Mouse (Mus musculus) bone marrow, adult 2 months (tissue): Measurements from ENCODE around the gene Engase. TPM values are rescaled to one million over a fixed set of nuclear protein-coding genes. Genes with fewer than 3 reads are reported as not detected.
A peak's percentile ranks its signal among the peaks of the same experiment; 100 is the strongest.

ENCODE experiments used
- H3K27ac ChIP-seq: fragments of 200-500 bp; 2 replicates; pipeline ENCODE4 v1.5.1; 2012; ENCODE audit warnings: low read depth, mild to moderate bottlenecking, control low read depth, inconsistent platforms, low read length; ENCODE audit not compliant: control insufficient read depth, poor library complexity, insufficient read depth
- H3K4me1 ChIP-seq: fragments of 200-500 bp; 2 replicates; pipeline ENCODE4 v1.6.1; 2011; ENCODE audit warnings: low read length; ENCODE audit not compliant: control insufficient read depth, insufficient read depth
- H3K4me3 ChIP-seq: fragments of 200-500 bp; replicated peaks from 2 replicates; pipeline ENCODE3; 2011; ENCODE audit warnings: mild to moderate bottlenecking, low read depth, low read length, control low read depth; ENCODE audit not compliant: control insufficient read depth
- CTCF ChIP-seq: fragments of 200-500 bp; IDR thresholded peaks from 2 replicates; pipeline ENCODE4 v1.5.1; 2011; ENCODE audit warnings: low read length, control low read depth; ENCODE audit not compliant: control insufficient read depth, insufficient read depth
- POLR2A ChIP-seq: fragments of 200-500 bp; IDR thresholded peaks from 2 replicates; pipeline ENCODE4 v1.6.1; 2011; ENCODE audit warnings: low read depth, mild to moderate bottlenecking, control low read depth, low read length, borderline replicate concordance; ENCODE audit not compliant: control insufficient read depth
- WGBS: fragments of 180-500 bp; shearing (Covaris S2); methylation state at CpG from one replicate; pipeline ENCODE4 v1.1.7; 2018; 5-methylcytosine and 5-hydroxymethylcytosine counted together
- polyA plus RNA-seq: library from polyadenylated mRNA; stranded (reverse); fragments of >200 nt; gene quantifications from 2 replicates; pipeline ENCODE4 v1.2.4, GENCODE M21; 2011; ENCODE audit warnings: low replicate concordance; ENCODE audit not compliant: missing spikeins, insufficient read depth, insufficient read length

Engase gene
- polyA plus RNA-seq, 1 experiment, result 15.0 TPM

GRCm38 (mm10) chr11:118488191-118488906 lies 11.7 kb downstream of the Engase start:
- H3K4me1 ChIP-seq, result no peaks in the 10 kb centered on the region
- 82% methylated on average over 8 of the region's 8 CpGs for WGBS
- no peak overlapping the region for H3K27ac ChIP-seq
- no peak for TF ChIP-seq POLR2A
- TF ChIP-seq CTCF, result no peak
- no peak overlapping the region for H3K4me3 ChIP-seq

GRCm38 (mm10) chr11:118488907-118489270 lies 12.3 kb downstream of the Engase start:
- no peaks in the 10 kb centered on the region for H3K4me1 ChIP-seq
- no peak overlapping the region for H3K27ac ChIP-seq
- WGBS, result 90% methylated on average over 12 of the region's 12 CpGs
- no peak overlapping the region for H3K4me3 ChIP-seq
- TF ChIP-seq POLR2A (no peak), CTCF (no peak)

GRCm38 (mm10) chr11:118490566-118491218 lies 14.1 kb downstream of the Engase start:
- Histone ChIP-seq H3K4me1 (no peaks in the 10 kb centered on the region), H3K4me3 (no peak overlapping the region), H3K27ac (no peak overlapping the region)
- TF ChIP-seq CTCF (peak; percentile 81), POLR2A (peak; percentile 33; the same call in 1 of the 2 replicates)
- 26% methylated on average over 22 of the region's 22 CpGs for WGBS

- Histone ChIP-seq H3K4me3 (no peak overlapping the region), H3K27ac (no peak overlapping the region), H3K4me1 (no peaks in the 10 kb centered on the region)
- TF ChIP-seq POLR2A (no peak), CTCF (no peak)
- WGBS, result 78% methylated on average over 7 of the region's 7 CpGs
Observed at GRCm38 (mm10) chr11:118491230-118491629, 14.6 kb downstream of the Engase start.

GRCm38 (mm10) chr11:118493458-118493857 lies 16.8 kb downstream of the Engase start:
- 93% methylated on average over 2 of the region's 2 CpGs for WGBS
- Histone ChIP-seq H3K4me1 (no peaks in the 10 kb centered on the region), H3K27ac (no peak overlapping the region), H3K4me3 (no peak overlapping the region)
- no peak for TF ChIP-seq POLR2A
- no peak for TF ChIP-seq CTCF

- 69% methylated on average over 12 of the region's 12 CpGs for WGBS
- TF ChIP-seq CTCF (no peak), POLR2A (no peak)
- Histone ChIP-seq H3K4me3 (no peak overlapping the region), H3K4me1 (no peaks in the 10 kb centered on the region), H3K27ac (no peak overlapping the region)
Observed at GRCm38 (mm10) chr11:118494001-118494737, 17.5 kb downstream of the Engase start.

- H3K4me3 ChIP-seq, result no peak overlapping the region
- no peaks in the 10 kb centered on the region for H3K4me1 ChIP-seq
- WGBS, result 47% methylated on average over 5 of the region's 5 CpGs
- no peak overlapping the region for H3K27ac ChIP-seq
- TF ChIP-seq POLR2A (no peak), CTCF (no peak)
Observed at GRCm38 (mm10) chr11:118495065-118495464, 18.4 kb downstream of the Engase start.

- Histone ChIP-seq H3K27ac (no peak overlapping the region), H3K4me1 (no peaks in the 10 kb centered on the region), H3K4me3 (no peak overlapping the region)
- 78% methylated on average over 20 of the region's 20 CpGs for whole genome bisulfite sequencing
- TF ChIP-seq POLR2A (no peak), CTCF (no peak)
Observed at GRCm38 (mm10) chr11:118496066-118496689, 19.5 kb downstream of the Engase start.
